Mouse (Mus musculus) bone marrow macrophage, adult 2 months (primary cell): Measurements from ENCODE around the gene Lrrn4cl. TPM values are rescaled to one million over a fixed set of nuclear protein-coding genes. Genes with fewer than 3 reads are reported as not detected.

ENCODE experiments used
- H3K27ac ChIP-seq: 2 replicates; pipeline ENCODE4 v1.5.1; 2012; ENCODE audit warnings: low read depth, low read length; ENCODE audit not compliant: insufficient read depth
- H3K4me1 ChIP-seq: 2 replicates; pipeline ENCODE4 v1.6.1; 2012; ENCODE audit warnings: low read length; ENCODE audit not compliant: control insufficient read depth, insufficient read depth
- H3K4me3 ChIP-seq: 2 replicates; pipeline ENCODE4 v1.5.1; 2012; ENCODE audit warnings: mild to moderate bottlenecking, low read length, moderate library complexity; ENCODE audit not compliant: insufficient read depth
- CTCF ChIP-seq: IDR thresholded peaks from 2 replicates; pipeline ENCODE4 v1.5.1; 2012; ENCODE audit warnings: low read depth, mild to moderate bottlenecking, low read length, moderate library complexity
- POLR2A ChIP-seq: IDR thresholded peaks from 2 replicates; pipeline ENCODE4 v1.6.1; 2012; ENCODE audit warnings: mild to moderate bottlenecking, low read depth, low read length, borderline replicate concordance
- polyA plus RNA-seq: library from polyadenylated mRNA; stranded (reverse); fragments of >200 nt; gene quantifications from 2 replicates; pipeline ENCODE4 v1.2.4, GENCODE M21; 2012; ENCODE audit not compliant: missing spikeins, insufficient read depth, insufficient read length

Gene Lrrn4cl
- not detected in 2 replicates for polyA plus RNA-seq

- peaks cover 10% of the 10 kb centered on the region for H3K4me1 ChIP-seq
- no peak within 1 kb of the TSS for H3K4me3 ChIP-seq
- TF ChIP-seq POLR2A (no peak), CTCF (no peak)
- H3K27ac ChIP-seq = no peak within 1 kb of the TSS
Measured at GRCm38 (mm10) chr19:8850402-8850901, at the start of gene Lrrn4cl. Gene Lrrn4cl, plus strand, starts transcription at chr19:8850768.

- peak within 1 kb of the TSS; percentile 69 for H3K4me3 ChIP-seq
- TF ChIP-seq POLR2A (0 out of 2 replicates have a peak, but pooled peaks have one; percentile 32), CTCF (no peak)
- peak within 1 kb of the TSS; percentile 59 for H3K27ac ChIP-seq
- H3K4me1 ChIP-seq = peaks cover 27% of the 10 kb centered on the region
Measured at GRCm38 (mm10) chr19:8802130-8802821, 48.3 kb upstream of the Lrrn4cl start, which contains the start of gene Zbtb3. Gene Zbtb3, plus strand, starts transcription at chr19:8802555.

GRCm38 (mm10) chr19:8803204-8803780 lies 47.3 kb upstream of the Lrrn4cl start:
- Histone ChIP-seq H3K4me1 (peaks cover 27% of the 10 kb centered on the region), H3K27ac (peak overlapping the region; percentile 14; the same call in 1 of the 2 replicates), H3K4me3 (peak overlapping the region; percentile 69; the same call in 1 of the 2 replicates)
- TF ChIP-seq POLR2A (no peak), CTCF (no peak)

GRCm38 (mm10) chr19:8803879-8804660 lies 46.5 kb upstream of the Lrrn4cl start:
- H3K4me1 ChIP-seq = peaks cover 25% of the 10 kb centered on the region
- no peak overlapping the region for H3K4me3 ChIP-seq
- TF ChIP-seq POLR2A = no peak
- TF ChIP-seq CTCF = no peak
- no peak overlapping the region for H3K27ac ChIP-seq

- Histone ChIP-seq H3K27ac (peak overlapping the region; percentile 36), H3K4me1 (peaks cover 25% of the 10 kb centered on the region), H3K4me3 (no peak overlapping the region)
- TF ChIP-seq POLR2A = no peak
- TF ChIP-seq CTCF = no peak
Measured at GRCm38 (mm10) chr19:8806810-8807209, 43.8 kb upstream of the Lrrn4cl start.

GRCm38 (mm10) chr19:8815812-8816211 lies 34.8 kb upstream of the Lrrn4cl start:
- TF ChIP-seq CTCF = no peak
- no peak for TF ChIP-seq POLR2A
- no peak overlapping the region for H3K27ac ChIP-seq
- peaks cover 13% of the 10 kb centered on the region for H3K4me1 ChIP-seq
- no peak overlapping the region for H3K4me3 ChIP-seq

GRCm38 (mm10) chr19:8817001-8817400 lies 33.6 kb upstream of the Lrrn4cl start:
- Histone ChIP-seq H3K27ac (no peak overlapping the region), H3K4me3 (no peak overlapping the region), H3K4me1 (peaks cover 13% of the 10 kb centered on the region)
- no peak for TF ChIP-seq POLR2A
- no peak for TF ChIP-seq CTCF

GRCm38 (mm10) chr19:8818301-8818798 lies 32.2 kb upstream of the Lrrn4cl start:
- peak overlapping the region; percentile 90 for H3K27ac ChIP-seq
- TF ChIP-seq POLR2A (no peak), CTCF (no peak)
- peak overlapping the region; percentile 75 for H3K4me3 ChIP-seq
- peaks cover 15% of the 10 kb centered on the region for H3K4me1 ChIP-seq

GRCm38 (mm10) chr19:8818801-8819595 lies 31.6 kb upstream of the Lrrn4cl start, which contains the start of gene Ttc9c:
Gene Ttc9c, minus strand, starts transcription at chr19:8819333.
- Histone ChIP-seq H3K27ac (peak within 1 kb of the TSS; percentile 96), H3K4me1 (peaks cover 15% of the 10 kb centered on the region), H3K4me3 (peak within 1 kb of the TSS; percentile 83)
- TF ChIP-seq CTCF = no peak
- TF ChIP-seq POLR2A = no peak
